Mouse (Mus musculus): ENCODE measurements around the gene Tspan32.

Tspan32 gene

DNA sequence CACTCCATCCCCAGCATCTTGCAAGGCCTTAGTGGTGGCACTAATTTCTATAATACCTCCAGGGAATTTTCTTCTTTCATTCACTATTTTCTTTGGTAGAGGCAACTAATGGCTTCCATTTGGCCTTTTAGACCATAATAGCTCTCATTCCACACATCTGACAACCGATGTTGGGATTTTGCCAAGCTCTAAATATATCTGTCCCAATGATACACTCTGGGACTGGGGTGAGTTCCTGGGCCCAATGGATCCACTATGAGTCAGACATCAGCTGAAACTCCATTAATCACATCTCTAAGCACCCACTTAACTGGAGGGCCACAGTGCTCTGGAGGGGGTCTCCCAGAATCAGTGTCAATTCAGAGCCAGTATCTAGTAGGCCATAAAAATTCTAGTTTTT, 27.0 kb downstream of the Tspan32 start:
- in situ Hi-C loops (cut with MboI, MseI), result no loop called here

DNA sequence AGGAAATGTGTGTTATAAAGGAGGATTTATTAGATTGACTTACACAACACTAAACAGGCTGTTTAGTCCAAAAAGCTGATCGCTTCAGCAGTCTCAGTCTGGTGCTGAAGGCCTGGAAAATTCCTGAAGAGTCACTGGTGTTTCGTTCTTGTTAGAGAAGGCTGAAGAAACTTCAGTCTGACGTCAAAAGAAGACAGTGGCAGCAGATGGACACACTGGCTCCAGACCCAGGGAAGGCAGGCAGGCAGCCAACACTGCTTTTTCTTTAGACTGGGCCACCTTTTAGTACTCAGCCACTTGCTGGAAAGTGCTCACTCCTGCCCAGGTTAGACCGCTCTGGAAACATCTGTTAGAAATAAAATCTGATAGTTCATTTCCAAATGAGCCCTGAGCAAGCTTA, 28.7 kb downstream of the Tspan32 start:
- in situ Hi-C loops (cut with MboI, MseI), result no loop called here

DNA sequence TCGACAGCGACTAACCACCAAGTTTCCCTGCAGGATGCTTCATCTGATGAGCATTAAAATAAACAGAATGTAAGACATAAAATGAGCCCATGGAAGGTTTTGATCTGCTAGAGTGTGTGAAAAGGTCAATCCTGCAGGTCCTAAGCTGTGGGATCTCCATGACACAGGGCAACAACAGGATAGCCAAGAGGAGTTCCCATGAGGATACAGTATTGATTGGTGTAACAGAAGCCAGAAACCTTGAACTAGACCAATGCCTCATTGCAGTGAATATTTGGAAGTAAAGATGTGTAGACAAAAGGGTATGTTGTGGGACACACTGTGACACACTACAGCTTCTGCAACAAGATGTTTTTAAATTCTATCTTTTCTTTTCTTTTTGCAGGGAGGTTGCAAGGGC, 29.3 kb downstream of the Tspan32 start:
- in situ Hi-C loops (cut with MboI, MseI), result no loop called here

DNA sequence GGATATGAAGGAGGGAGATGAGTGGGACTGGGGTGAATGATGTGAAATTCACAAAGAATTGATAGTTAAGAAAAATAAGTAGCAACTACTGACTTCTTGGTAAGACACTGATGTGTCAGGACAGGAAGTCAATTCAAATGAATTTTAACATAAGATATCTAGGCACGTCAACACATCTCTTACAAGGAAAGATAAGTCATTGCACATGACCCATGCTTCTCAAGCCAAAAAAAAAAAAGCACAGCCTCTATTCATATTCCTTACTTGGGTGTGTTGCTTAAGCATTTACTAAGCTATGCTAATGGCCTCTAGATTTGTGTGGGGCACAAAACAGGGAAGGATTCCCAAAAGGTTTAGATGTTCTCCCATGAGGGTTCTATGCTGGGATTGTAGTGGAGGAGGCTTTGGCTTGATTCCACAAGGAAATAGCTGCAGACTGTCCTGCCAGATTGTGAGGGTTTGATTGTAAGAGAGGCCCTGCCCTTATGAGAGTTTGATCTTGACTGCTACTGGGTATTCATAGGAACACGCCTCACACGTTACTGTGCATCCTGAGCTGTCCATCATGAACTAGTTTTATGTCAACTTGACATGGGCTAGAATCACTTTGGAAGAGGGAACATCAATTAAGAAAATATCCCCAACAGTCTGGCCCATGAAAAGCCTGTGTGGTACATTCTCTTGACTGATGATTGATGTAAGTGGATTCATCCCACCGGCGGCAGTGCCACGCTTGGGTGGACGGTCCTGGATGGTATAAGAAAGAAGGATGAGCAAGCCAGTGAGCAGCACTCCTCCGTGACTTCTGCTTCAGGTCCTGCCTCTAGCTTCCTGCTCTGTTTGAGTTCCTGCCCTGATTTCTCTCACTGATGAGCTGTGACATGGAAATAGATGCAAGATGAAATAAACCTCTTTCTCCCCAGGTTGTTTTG, 29.9 kb downstream of the Tspan32 start:
- in situ Hi-C loops (cut with MboI, MseI), result no loop called here

DNA sequence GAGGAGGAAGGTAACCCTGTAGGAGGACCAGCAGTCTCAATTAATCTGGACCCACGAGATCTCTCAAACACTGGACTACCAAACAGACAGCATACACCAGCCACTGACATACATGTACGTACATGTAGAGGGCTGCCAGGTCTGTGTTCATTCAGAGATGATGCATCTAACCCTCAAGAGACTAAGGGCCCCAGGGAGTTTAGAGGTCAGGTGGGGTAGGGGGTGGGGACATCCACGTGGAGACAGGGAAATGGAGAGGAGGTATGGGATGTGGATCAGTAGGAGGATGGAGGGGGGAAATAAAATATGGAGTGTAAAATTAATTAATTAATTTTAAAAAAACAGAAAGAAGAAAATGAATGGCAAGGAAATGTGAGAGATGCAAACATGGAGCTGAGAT, 31.9 kb downstream of the Tspan32 start:
- in situ Hi-C loops (cut with MboI, MseI), result no loop called here

DNA sequence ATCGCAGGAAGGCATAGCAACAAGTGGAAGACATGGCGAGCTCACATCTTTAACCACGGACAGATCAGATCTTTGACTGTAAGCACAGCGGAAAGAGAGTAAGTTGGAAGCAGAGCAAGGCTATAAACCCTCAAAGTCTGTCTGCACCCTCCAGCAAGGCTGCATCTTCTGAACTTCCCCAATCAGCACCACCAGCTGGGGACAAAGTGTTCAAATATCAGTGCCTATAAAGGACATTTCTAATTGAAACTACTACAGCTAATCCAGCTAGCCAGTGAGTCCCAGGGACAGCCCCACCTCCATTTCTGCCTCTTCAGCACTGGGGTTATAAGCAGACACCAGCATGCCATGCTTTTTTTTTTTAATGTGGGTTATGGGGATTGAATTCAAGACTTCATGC, 32.5 kb downstream of the Tspan32 start:
- in situ Hi-C loops (cut with MboI, MseI), result no loop called here

DNA sequence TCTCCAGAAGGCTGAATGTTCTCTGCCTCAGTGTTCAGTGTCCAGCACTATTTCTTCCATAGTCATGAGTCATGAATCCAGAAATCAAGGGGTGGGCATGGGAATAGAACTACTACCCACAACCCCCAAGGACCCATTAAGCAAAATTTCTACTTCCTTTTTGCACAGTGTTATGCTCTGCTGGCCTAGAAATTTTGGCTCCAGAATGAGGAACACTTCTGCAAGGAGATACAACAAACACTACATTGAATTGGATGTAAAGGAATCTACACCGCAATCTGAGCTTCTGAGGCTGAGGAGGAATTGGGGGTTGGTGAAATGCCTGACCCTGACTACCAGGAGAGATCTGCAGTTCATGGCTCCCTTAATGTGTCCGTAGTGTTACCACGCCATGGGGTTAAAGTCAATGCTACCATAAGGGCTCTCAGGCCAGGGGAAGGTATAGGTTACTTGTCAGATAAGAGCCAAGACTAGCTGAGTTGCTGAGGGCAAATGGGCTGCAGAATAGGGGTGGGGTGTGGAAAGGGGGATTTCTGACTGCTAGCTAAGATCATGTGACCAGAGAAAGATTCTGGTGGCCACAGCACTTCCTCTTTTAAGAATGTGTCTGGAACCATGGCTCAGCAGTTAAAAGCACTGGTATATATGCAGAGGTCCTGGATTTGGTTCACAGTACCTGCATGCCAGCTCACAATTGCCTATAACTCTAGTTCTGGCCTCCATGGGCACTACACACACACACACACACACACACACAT, 33.5 kb downstream of the Tspan32 start:
- in situ Hi-C loops (cut with MboI, MseI), result no loop called here

DNA sequence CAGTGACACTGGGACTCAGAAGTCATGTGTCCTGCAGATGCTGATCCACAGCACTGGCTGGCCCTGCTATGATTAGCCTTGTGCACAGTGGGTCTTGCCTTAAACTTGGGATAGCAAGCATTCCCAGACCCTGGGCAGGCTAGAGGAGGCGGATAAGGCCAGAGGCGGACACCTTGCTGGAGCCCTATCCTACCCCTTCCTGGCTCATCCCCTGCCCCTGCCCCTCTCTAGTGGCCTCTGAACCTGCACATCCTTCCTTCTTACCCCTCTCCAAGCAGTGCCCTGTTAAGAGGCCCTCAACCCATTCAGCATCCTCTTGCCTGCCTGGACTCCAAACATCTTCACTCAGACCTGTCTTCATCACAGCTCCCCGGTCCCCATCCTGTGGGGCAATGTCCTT, 35.7 kb downstream of the Tspan32 start:
- in situ Hi-C loops (cut with MboI, MseI), result no loop called here

DNA sequence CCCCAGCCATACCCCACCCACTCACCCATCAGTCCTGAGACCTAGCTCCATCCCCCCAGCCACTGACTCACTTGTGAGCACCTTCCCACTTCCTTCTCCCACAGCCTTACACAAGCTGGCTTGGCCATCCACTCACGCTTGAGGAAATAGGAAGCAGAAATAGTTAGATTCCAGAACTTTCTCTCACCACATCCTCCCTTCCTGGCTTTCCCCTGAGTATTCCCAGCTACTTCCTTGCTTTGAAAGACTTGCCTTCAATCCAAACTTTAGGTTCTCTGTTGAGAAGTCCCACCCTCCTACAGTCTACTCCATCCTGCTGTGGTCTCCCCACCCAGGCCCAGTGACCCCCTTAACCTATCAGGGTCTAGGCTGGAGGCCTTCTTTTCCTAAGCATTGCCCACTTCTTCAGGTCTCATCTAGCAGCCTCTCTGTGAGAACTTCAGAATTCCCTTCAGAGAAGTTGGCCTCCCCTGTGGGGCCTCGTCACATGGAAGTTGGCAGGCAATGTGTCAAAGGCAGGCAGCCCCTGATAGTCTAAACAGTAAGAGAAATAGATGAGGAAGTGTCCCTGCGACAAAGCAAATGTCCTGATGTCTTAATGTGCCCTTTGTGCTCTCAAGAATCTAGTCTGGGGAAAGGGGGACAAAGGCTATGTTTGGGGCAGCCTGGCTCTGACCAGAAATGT, 36.4 kb downstream of the Tspan32 start:
- in situ Hi-C loops (cut with MboI, MseI), result no loop called here

DNA sequence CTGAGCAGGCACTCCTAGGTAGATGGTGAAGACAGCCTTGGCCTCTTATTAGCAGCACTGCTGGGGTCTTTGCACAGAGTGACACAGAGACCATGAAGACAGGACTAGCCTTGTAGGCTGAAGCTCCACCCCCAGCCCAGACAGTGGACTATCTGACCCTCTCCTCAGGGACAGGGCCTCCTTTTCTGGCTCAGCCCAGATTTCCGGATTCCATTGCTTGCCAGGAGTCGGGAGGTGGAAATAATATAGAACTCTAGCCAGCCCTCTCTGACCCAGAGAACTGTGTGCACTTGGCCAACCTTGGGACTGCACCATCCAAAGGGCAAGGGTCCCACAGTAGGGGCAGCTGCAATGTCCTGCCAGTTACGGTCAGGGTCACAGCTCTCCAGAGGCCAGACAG, 37.2 kb downstream of the Tspan32 start:
- in situ Hi-C loops (cut with MboI, MseI), result no loop called here

DNA sequence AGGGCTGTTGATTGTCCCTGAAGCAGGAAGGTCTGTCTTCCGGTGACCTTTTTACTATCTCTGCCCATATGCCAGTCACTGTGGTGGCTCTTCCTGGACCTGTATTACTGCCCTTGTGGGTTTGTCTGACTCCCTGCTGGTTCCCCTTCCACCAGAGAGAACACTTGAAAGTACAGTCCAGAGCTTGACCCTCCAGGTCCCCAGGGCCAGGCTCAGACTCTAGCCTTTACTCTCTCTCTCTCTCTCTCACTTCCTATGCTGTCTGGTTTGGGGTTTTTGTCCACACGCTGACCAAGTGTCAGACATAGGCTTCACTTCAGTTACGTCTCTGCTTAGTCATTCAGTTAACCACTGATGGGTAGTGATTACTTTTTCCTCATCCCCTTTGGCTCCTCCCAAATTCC, 38.1 kb downstream of the Tspan32 start:
- in situ Hi-C loops (cut with MboI, MseI), result no loop called here

DNA sequence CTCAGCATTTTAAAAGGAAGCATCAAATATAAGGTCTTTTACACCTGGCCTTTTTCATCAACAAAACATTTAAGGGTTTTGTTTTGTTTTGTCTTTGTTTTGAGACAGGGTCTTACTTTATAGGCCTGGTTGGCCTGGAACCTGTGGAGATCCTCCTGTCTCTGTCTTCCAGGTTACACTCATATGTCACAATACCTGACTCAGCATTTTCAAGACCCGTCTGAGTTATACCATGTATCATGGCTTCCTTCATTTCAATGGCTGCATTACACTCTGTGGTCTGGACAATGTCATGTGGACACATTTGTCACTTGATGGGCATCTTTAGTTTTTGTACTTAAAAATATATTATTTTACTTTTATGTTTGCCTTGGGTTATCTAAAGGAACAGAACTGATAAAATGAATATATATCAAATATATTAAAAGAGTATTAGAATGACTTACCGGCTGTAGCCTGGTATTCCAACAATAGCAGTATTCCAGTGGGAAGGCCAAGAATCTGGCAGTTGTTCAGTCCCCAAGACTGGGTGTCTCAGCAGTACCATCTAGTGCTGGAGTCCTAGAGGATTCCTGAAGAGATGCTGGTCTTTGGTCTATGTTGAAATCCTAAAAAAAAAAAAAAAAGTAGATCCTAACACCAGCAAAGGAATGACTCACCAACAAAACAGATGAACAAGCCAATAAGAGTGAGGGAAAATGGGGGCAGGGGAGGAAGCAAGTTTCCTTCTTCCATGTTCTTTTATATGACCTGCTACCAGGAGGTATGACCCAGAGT, 39.4 kb downstream of the Tspan32 start:
- in situ Hi-C loops (cut with MboI, MseI), result no loop called here

DNA sequence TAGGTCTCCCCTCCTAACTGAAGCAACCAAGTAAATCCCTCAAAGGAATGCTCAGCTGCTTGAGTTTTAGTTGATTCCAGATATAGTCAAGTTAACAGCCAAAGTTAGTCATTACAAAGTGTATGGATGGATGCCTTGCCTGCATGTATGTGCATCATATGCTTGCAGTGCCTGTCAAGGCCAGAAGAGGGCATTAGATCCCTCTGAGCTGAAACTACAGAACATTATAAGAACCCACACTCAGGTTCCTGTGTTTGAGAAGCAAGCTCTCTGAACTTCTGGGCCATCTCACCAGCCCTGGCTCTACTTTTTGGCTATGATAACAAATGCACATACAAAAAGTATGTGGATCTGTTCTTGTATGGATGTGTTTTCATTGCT, 40.0 kb downstream of the Tspan32 start:
- in situ Hi-C loops (cut with MboI, MseI), result no loop called here

DNA sequence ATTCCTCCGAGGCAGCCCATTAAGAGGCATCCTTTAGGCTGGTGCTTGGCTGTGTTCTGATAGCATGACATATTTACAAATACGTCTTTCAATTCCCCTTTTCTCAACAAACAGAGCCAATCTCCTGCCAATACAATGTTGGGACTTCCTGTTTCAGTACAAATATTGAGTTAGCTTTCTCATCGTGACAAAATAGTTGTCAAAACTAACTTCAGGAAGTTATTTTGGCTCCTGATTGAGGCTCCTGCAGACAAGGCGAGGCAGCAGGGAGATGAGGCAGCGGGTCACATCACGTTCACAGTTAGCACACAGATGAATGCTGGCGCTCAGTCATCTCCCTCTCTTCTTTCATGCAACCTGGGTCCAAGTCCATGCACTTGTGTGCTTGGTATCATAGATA, 41.5 kb downstream of the Tspan32 start:
- in situ Hi-C loops (cut with MboI, MseI), result no loop called here

DNA sequence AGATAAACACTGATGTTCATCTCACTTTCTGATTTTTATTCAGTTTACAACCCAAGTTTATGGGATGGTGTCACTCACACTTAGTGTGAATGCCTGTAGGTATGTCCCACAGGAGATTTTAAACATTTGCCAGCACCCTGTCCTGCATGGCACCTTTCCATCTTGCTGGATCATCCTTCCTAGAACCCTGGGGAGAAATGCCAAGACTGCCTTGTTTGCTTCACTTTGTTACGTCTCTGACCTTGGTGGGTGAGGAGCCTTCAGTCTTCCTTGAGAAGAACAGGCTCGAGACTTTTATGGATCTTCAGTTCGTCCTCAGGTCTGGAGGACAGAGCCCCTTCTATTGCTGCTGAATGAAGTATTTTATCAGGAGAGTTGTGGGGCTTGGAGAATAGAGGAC, 44.5 kb downstream of the Tspan32 start:
- in situ Hi-C loops (cut with MboI, MseI), result no loop called here

DNA sequence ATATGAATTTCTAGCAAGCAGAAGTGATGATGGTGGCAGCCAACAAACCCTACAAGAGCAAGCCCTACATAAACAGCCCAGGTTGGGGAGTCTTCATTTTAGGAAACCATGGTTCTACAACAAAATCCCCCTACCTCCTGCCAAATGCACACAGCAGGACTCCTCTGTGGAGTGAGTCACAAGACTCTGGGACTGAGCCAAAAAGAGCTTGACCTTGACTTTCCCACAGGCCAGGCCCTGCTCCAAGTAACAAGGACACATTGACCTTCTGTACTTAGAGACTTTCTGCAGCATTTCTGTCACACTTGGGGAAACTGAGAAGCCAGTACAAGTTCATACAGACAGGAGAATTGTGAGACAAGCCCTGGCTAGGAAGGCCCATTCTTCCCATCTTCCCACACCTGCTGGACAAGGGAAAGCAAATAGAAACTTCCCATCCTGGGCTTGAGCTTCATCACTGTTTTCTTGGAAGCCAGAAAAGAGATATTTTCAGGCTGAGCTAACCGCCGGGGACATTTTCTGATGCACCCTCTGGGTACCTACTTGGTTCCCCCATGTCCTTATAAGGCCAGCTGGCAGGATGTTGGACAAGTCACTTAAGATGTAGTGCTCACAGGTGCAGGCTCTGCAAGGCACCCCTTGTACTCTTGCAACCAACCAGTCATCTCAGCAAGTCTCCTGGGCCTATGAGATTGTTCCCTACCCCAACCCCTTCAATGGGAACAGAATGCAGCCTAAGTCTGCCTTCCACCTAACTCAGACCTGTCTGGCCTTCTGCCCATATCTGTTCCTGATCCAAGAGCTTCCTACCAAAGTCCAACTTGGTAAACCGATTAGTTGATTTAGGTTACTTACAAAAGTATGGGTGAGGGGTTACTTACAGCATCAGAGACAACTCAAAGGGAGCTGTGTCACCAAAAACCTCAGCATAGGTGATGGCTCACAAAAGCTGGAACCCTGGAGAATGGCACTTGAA, 45.3 kb downstream of the Tspan32 start:
- in situ Hi-C loops (cut with MboI, MseI), result no loop called here

DNA sequence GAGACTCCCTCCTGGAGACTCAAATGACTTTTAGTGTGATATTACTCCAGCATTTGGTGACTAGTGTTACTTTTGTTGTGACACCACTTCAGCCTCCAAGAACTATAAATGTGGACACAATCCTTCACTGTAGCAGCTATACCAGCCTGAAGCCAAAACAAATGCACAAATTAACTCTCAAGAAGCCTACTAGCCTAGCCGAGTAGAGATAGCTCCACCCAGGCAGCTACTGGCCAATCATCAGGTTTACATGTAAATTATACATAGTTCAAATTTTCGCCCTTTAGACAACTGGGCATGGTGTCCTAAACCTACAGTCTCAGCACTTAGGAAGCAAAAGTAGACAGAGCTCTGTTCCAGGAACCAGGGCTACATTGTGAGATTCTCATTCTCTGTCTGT, 46.5 kb downstream of the Tspan32 start:
- in situ Hi-C loops (cut with MboI, MseI), result no loop called here

DNA sequence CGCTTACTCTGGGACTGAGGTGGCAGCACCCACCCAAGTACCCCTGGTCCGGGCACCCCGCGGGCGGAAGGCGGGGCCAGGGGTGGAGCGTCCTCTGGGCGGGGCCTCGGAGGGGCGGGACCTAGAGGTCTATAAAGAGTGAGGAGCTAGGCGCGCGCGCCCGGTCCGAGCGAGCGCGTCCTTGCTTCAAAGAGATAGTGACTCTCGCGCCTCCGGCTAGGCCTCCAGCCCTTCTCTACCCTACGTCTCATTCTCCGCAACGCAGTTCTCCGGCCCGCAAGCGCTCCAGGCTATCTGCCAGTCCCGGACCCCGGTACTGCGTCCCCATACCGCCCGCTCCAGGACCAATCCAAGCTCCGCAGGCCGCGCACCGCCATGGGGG, 47.8 kb downstream of the Tspan32 start, which contains the start of gene Cd81:
TSS of gene Cd81 (plus strand) at position 114 of the 382 bp plus-strand sequence.
- in situ Hi-C loops (cut with MboI, MseI), result no loop called here

DNA sequence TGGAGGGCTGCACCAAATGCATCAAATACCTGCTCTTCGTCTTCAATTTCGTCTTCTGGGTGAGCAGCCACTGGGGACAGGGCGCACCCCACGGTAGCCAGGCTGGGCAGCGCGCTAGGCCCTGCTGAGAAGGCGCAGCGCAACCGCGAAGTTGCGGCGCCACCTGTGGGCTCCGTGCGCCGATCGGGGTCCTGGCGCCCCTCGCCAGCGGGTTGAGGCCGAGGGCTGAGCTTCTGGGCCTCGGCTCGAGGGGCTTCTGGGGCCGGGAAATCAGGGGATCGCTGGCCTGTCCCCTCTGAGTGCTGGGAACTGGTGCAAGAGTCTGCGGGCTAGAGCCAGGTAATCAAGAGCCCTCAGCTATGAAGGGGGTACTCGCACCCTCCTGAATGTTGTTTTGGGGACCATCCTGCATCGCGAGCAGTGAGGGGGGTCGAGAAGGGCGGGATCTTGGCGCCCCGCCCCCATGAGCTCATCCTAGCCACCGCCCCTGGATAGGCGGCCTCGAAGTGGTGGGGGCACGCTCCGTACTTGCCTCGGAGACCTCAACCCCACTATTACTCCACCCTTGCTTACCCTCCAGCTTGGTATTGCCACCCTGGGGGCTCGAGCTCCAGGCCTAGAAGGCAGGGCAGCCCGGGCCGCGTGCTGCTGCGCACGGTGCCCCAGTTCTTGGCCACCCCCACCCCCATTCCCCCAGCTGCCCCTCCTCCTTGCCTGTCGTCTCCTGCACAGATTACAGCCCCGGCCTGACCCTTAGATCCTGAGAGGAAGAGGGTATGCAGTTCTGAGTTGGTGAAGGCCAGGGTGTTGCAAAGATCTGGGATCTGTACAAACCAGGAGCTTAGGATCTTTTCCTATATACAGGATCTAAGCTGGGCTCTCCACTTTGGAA, 48.4 kb downstream of the Tspan32 start:
- in situ Hi-C loops (cut with MboI, MseI), result no loop called here
